Mouse (Mus musculus): ENCODE measurements around the gene Fbxo17. TPM values are rescaled to one million over a fixed set of nuclear protein-coding genes. Genes with fewer than 3 reads are reported as not detected.

Fbxo17 gene
- polyA plus RNA-seq (2014; fragmentation: Illumina TruSeq; extraction: RNeasy Lipid Tissue Mini Kit (QIAGEN cat#74804); ENCODE audit: low read depth, low replicate concordance) = 0.32 TPM

GRCm38 (mm10) chr7:28716590-28717281 is at the start of gene Fbxo17:
Gene Fbxo17, plus strand, starts transcription at chr7:28716804.

GRCm38 (mm10) chr7:28692545-28693320 is 23.9 kb upstream of the Fbxo17 start, which contains the start of gene Fbxo27:
Gene Fbxo27, plus strand, starts transcription at chr7:28692849.

DNA sequence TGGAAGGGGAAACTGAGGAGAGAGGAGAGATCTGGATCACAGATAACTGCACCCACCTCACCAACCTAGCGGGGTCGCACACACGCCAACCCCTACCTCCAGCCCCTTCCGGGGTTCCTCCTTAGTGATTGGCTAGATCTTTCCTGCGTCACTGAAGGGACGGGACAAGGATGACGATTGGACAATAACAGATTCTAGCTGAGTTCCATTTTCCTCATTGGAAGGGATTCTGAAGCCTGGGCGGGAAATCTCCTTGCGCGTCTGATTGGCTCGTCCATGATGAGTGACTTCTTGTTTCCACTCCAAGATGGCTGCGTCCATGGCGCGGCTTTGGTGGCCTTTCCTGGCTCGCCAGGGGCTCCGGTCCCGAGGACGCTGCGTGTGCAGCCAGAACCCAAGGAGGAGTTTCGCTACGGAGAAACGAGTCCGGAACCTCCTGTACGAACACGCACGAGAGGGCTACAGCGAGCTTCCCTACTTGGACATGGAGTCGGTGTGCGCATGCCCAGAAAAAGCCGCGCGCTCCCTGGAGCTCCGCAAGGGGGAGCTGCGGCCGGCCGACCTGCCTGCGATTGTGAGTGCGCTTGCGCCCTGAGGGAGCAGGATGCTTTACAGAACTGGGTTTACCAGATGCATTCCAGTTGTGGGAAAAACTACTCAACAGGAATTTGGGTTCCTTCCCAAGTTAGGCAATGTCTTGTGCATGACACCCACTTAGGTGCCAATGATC is 25.3 kb downstream of the Fbxo17 start, which contains the start of the genes Mrps12 and Sars2:
TSS of gene Mrps12 (minus strand) at position 112 of the 730 bp plus-strand sequence.
TSS of gene Sars2 (plus strand) at position 284 of the 730 bp plus-strand sequence.

DNA sequence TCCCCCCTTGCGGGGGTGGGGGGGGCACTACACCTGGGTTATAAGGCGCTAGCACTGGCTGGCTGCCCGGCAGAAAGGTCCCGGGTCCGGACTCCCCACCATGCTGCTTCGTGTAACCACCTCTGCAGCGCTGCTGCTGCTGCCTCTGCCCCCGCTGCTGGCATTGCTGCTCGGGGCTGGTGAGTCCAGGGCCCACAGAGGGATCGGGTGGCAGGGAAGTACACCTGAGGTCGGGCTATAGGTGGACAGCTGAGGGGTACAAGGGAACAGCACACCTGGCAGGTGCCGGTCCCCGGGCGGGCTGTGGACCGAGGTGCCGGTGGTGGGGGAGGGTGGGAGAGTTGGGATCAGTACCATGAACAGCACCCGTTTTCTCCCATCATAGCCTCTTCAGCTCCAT is 39.5 kb downstream of the Fbxo17 start, which contains the start of gene Ccer2:
TSS of gene Ccer2 (plus strand) at position 96 of the 400 bp plus-strand sequence.

GRCm38 (mm10) chr7:28766173-28766879 is 49.7 kb downstream of the Fbxo17 start, which contains the start of gene Sirt2:
Gene Sirt2, plus strand, starts transcription at chr7:28766735.

GRCm38 (mm10) chr7:28767462-28767965 is 50.9 kb downstream of the Fbxo17 start, which contains the start of gene Nfkbib:
Gene Nfkbib, minus strand, starts transcription at chr7:28767512.

Other genes with a start within 250 kb of the Fbxo17 start
- gene Ifnl2, start 206.3 kb upstream of the Fbxo17 start, polyA plus RNA-seq (2014; fragmentation: Illumina TruSeq; extraction: RNeasy Lipid Tissue Mini Kit (QIAGEN cat#74804); ENCODE audit: low read depth, low replicate concordance) = not detected
- gene Ifnl3, start 194.0 kb upstream of the Fbxo17 start, polyA plus RNA-seq (2014; fragmentation: Illumina TruSeq; extraction: RNeasy Lipid Tissue Mini Kit (QIAGEN cat#74804); ENCODE audit: low read depth, low replicate concordance) = not detected
- not detected for gene Sycn, start 175.9 kb upstream of the Fbxo17 start, polyA plus RNA-seq (2014; fragmentation: Illumina TruSeq; extraction: RNeasy Lipid Tissue Mini Kit (QIAGEN cat#74804); ENCODE audit: low read depth, low replicate concordance)
- not detected for gene Nccrp1, start 169.6 kb upstream of the Fbxo17 start, polyA plus RNA-seq (2014; fragmentation: Illumina TruSeq; extraction: RNeasy Lipid Tissue Mini Kit (QIAGEN cat#74804); ENCODE audit: low read depth, low replicate concordance)
- gene Samd4b, start 118.7 kb upstream of the Fbxo17 start, polyA plus RNA-seq (2014; fragmentation: Illumina TruSeq; extraction: RNeasy Lipid Tissue Mini Kit (QIAGEN cat#74804); ENCODE audit: low read depth, low replicate concordance) = 3.5 TPM
- 0.82 TPM for gene Pak4, start 118.6 kb upstream of the Fbxo17 start, polyA plus RNA-seq (2014; fragmentation: Illumina TruSeq; extraction: RNeasy Lipid Tissue Mini Kit (QIAGEN cat#74804); ENCODE audit: low read depth, low replicate concordance)
- not detected for gene Acp7, start 85.5 kb upstream of the Fbxo17 start, polyA plus RNA-seq (2014; fragmentation: Illumina TruSeq; extraction: RNeasy Lipid Tissue Mini Kit (QIAGEN cat#74804); ENCODE audit: low read depth, low replicate concordance)
- gene Fbxo27, start 24.0 kb upstream of the Fbxo17 start, polyA plus RNA-seq (2014; fragmentation: Illumina TruSeq; extraction: RNeasy Lipid Tissue Mini Kit (QIAGEN cat#74804); ENCODE audit: low read depth, low replicate concordance) = not detected
- 34.0 TPM for gene Mrps12, start 25.0 kb downstream of the Fbxo17 start, polyA plus RNA-seq (2014; fragmentation: Illumina TruSeq; extraction: RNeasy Lipid Tissue Mini Kit (QIAGEN cat#74804); ENCODE audit: low read depth, low replicate concordance)
- gene Sars2, start 25.2 kb downstream of the Fbxo17 start, polyA plus RNA-seq (2014; fragmentation: Illumina TruSeq; extraction: RNeasy Lipid Tissue Mini Kit (QIAGEN cat#74804); ENCODE audit: low read depth, low replicate concordance) = 0.34 TPM
- not detected for gene Ccer2, start 39.4 kb downstream of the Fbxo17 start, polyA plus RNA-seq (2014; fragmentation: Illumina TruSeq; extraction: RNeasy Lipid Tissue Mini Kit (QIAGEN cat#74804); ENCODE audit: low read depth, low replicate concordance)
- 16.0 TPM for gene Sirt2, start 49.9 kb downstream of the Fbxo17 start, polyA plus RNA-seq (2014; fragmentation: Illumina TruSeq; extraction: RNeasy Lipid Tissue Mini Kit (QIAGEN cat#74804); ENCODE audit: low read depth, low replicate concordance)
- 1.1 TPM for gene Nfkbib, start 50.7 kb downstream of the Fbxo17 start, polyA plus RNA-seq (2014; fragmentation: Illumina TruSeq; extraction: RNeasy Lipid Tissue Mini Kit (QIAGEN cat#74804); ENCODE audit: low read depth, low replicate concordance)
- gene Rinl, start 72.2 kb downstream of the Fbxo17 start, polyA plus RNA-seq (2014; fragmentation: Illumina TruSeq; extraction: RNeasy Lipid Tissue Mini Kit (QIAGEN cat#74804); ENCODE audit: low read depth, low replicate concordance) = 0.48 TPM
- 104 TPM for gene Hnrnpl, start 91.7 kb downstream of the Fbxo17 start, polyA plus RNA-seq (2014; fragmentation: Illumina TruSeq; extraction: RNeasy Lipid Tissue Mini Kit (QIAGEN cat#74804); ENCODE audit: low read depth, low replicate concordance)
- gene Ech1, start 108.4 kb downstream of the Fbxo17 start, polyA plus RNA-seq (2014; fragmentation: Illumina TruSeq; extraction: RNeasy Lipid Tissue Mini Kit (QIAGEN cat#74804); ENCODE audit: low read depth, low replicate concordance) = 59.4 TPM
- 6.6 TPM for gene Lgals4, start 117.0 kb downstream of the Fbxo17 start, polyA plus RNA-seq (2014; fragmentation: Illumina TruSeq; extraction: RNeasy Lipid Tissue Mini Kit (QIAGEN cat#74804); ENCODE audit: low read depth, low replicate concordance)
- not detected for gene Lgals7, start 147.0 kb downstream of the Fbxo17 start, polyA plus RNA-seq (2014; fragmentation: Illumina TruSeq; extraction: RNeasy Lipid Tissue Mini Kit (QIAGEN cat#74804); ENCODE audit: low read depth, low replicate concordance)
- gene Capn12, start 164.6 kb downstream of the Fbxo17 start, polyA plus RNA-seq (2014; fragmentation: Illumina TruSeq; extraction: RNeasy Lipid Tissue Mini Kit (QIAGEN cat#74804); ENCODE audit: low read depth, low replicate concordance) = not detected
- gene Actn4, start 245.5 kb downstream of the Fbxo17 start, polyA plus RNA-seq (2014; fragmentation: Illumina TruSeq; extraction: RNeasy Lipid Tissue Mini Kit (QIAGEN cat#74804); ENCODE audit: low read depth, low replicate concordance) = 18.6 TPM